Mouse (Mus musculus) heart, embryonic 12.5 days (tissue): ENCODE measurements around the gene Stk11. TPM values are rescaled to one million over a fixed set of nuclear protein-coding genes. Genes with fewer than 3 reads are reported as not detected.

Source experiments
- ATAC-seq: fragments of 200-750 bp; cut with Nextera tagmentation; 2 replicates; pipeline ENCODE4 v1.8.0; 2017; ENCODE audit warnings: moderate TSS enrichment, moderate library complexity; ENCODE audit not compliant: insufficient number of reproducible peaks, low FRiP score
- H3K27ac ChIP-seq: fragments of 300-500 bp; sonication (generic); 2 replicates; pipeline ENCODE4 v1.5.1; 2016; ENCODE audit warnings: mild to moderate bottlenecking, moderate library complexity; ENCODE audit not compliant: poor library complexity, severe bottlenecking
- H3K27me3 ChIP-seq: fragments of 300-500 bp; sonication (generic); replicated peaks from 2 replicates; pipeline ENCODE4 v1.6.1; 2016; ENCODE audit warnings: mild to moderate bottlenecking, moderate library complexity
- H3K36me3 ChIP-seq: fragments of 300-500 bp; sonication (generic); 2 replicates; pipeline ENCODE4 v1.6.1; 2016; ENCODE audit warnings: mild to moderate bottlenecking, moderate library complexity
- H3K4me1 ChIP-seq: fragments of 300-500 bp; sonication (generic); replicated peaks from 2 replicates; pipeline ENCODE4 v1.6.1; 2016; ENCODE audit warnings: mild to moderate bottlenecking
- H3K4me2 ChIP-seq: fragments of 300-500 bp; sonication (generic); 2 replicates; pipeline ENCODE4 v1.6.1; 2016; ENCODE audit warnings: mild to moderate bottlenecking, moderate library complexity
- H3K4me3 ChIP-seq: fragments of 300-500 bp; sonication (generic); 2 replicates; pipeline ENCODE4 v1.5.1; 2016; ENCODE audit warnings: mild to moderate bottlenecking
- H3K9ac ChIP-seq: fragments of 300-500 bp; sonication (generic); 2 replicates; pipeline ENCODE4 v1.6.1; 2016; ENCODE audit warnings: mild to moderate bottlenecking, moderate library complexity
- H3K9me3 ChIP-seq: fragments of 300-500 bp; sonication (generic); replicated peaks from 2 replicates; pipeline ENCODE4 v1.6.1; 2016; ENCODE audit warnings: mild to moderate bottlenecking, moderate library complexity
- WGBS: fragments of 180-500 bp; shearing (Covaris S2); methylation state at CpG from one replicate; pipeline ENCODE4 v1.1.7; 2016; 5-methylcytosine and 5-hydroxymethylcytosine counted together
- polyA plus RNA-seq: library from polyadenylated mRNA; unstranded; fragments of >200 nt; fragmentation: Nextera tagmentation; extraction: Ambion mirVana; gene quantifications from 2 replicates; pipeline ENCODE4 v1.2.1, GENCODE M21; 2016

The Stk11 gene
- polyA plus RNA-seq, 1 experiment from 2014 or later: 10.8 TPM

DNA sequence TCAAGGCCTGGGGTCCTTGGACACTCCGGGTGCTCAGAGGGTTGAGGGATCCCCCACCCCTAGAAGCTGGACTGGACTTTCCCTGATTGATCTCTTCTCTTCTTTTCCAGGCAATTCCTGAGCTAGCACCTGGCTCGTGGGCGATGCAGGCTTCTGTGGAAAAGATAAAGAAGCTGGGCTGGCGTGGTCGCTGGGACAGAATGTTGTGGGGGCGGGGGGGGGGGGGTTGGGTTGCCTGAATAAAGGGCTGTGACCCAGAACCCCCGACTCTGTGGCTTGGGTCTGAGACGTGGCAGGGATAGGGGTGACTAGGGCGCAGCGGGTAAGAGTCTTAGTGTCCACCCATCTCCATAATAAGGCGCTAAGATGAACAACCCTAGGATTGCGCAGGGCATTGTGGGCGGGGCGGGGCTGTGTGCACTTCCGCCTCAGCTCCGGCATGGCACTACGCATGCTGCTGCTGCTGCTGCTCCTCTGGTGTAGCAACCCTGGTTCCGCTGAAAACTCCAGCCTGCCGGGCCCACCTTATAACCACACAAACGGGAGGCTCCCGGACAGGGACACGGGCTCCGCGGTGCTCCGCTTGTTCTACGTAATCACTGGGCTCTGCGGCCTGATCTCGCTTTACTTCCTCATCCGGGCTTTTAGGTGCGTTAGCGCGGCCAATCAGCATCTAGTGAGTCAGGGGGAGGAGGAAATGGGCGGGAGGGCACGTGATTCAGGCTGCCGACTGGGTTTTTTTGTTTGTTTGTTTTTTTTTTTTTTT is 57.1 kb downstream of the Stk11 start, which contains the start of gene 1600002K03Rik:
Gene 1600002K03Rik, plus strand, starts transcription at position 418 of the 766 bp plus-strand sequence.
- H3K27ac ChIP-seq: peak within 1 kb of the TSS; percentile 80
- WGBS: 4% methylated on average over 35 of the region's 35 CpGs
- peaks cover 47% of the 10 kb centered on the region for H3K4me1 ChIP-seq
- H3K27me3 ChIP-seq: no peaks in the 10 kb centered on the region
- H3K4me2 ChIP-seq: peak within 1 kb of the TSS; percentile 69
- H3K4me3 ChIP-seq: peak within 1 kb of the TSS; percentile 57
- peaks cover 28% of the 10 kb centered on the region for H3K36me3 ChIP-seq
- ATAC-seq: peak; percentile 82
- H3K9me3 ChIP-seq: no peaks in the 10 kb centered on the region
- peak within 1 kb of the TSS; percentile 58 for H3K9ac ChIP-seq

- Histone ChIP-seq H3K27me3 (no peaks in the 10 kb centered on the region), H3K27ac (peak overlapping the region; percentile 60), H3K9me3 (no peaks in the 10 kb centered on the region), H3K36me3 (peaks cover 28% of the 10 kb centered on the region), H3K4me3 (peak overlapping the region; percentile 57), H3K4me2 (peak overlapping the region; percentile 69), H3K4me1 (peaks cover 54% of the 10 kb centered on the region), H3K9ac (peak overlapping the region; percentile 58)
- 6% methylated on average over 11 of the region's 11 CpGs for WGBS
- ATAC-seq: no peak
Measured at GRCm38 (mm10) chr10:80173358-80173757, 57.8 kb downstream of the Stk11 start.

- WGBS: 80% methylated on average over 10 of the region's 10 CpGs
- H3K27ac ChIP-seq: no peak overlapping the region
Measured at GRCm38 (mm10) chr10:80173955-80174640, 58.5 kb downstream of the Stk11 start.

DNA sequence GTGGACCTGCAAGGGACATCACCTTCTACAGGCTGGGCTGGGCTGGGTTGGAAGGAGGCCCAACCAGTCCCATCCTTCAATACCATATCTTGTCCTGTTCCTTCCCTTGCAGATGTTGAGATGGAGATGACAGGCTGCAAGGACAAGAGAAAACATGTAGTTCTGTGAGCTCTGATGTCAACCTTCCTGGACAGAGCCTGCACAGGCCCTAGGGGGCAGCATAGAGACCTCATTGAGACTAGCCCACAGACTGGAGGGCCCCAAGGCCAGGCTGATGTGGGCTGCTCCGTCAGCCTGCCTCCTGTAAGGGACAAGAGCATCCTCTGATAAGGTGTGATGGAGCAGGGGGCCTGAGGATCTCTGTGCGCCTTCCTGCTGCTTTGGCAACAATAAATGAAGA is 59.1 kb downstream of the Stk11 start:
- H3K9ac ChIP-seq: no peak overlapping the region
- no peak for ATAC-seq
- peaks cover 51% of the 10 kb centered on the region for H3K4me1 ChIP-seq
- H3K9me3 ChIP-seq: no peaks in the 10 kb centered on the region
- H3K36me3 ChIP-seq: peaks cover 27% of the 10 kb centered on the region
- no peak overlapping the region for H3K27ac ChIP-seq
- WGBS: 37% methylated on average over 2 of the region's 2 CpGs
- no peak overlapping the region for H3K4me3 ChIP-seq
- H3K27me3 ChIP-seq: no peaks in the 10 kb centered on the region
- no peak overlapping the region for H3K4me2 ChIP-seq

More at GRCm38 (mm10) chr10:80173955-80174640, 58.5 kb downstream of the Stk11 start:
- H3K9me3 ChIP-seq: no peaks in the 10 kb centered on the region
- peaks cover 52% of the 10 kb centered on the region for H3K4me1 ChIP-seq
- H3K36me3 ChIP-seq: peaks cover 28% of the 10 kb centered on the region
- H3K4me2 ChIP-seq: no peak overlapping the region
- H3K9ac ChIP-seq: no peak overlapping the region
- no peaks in the 10 kb centered on the region for H3K27me3 ChIP-seq
- no peak for ATAC-seq
- H3K4me3 ChIP-seq: no peak overlapping the region

DNA sequence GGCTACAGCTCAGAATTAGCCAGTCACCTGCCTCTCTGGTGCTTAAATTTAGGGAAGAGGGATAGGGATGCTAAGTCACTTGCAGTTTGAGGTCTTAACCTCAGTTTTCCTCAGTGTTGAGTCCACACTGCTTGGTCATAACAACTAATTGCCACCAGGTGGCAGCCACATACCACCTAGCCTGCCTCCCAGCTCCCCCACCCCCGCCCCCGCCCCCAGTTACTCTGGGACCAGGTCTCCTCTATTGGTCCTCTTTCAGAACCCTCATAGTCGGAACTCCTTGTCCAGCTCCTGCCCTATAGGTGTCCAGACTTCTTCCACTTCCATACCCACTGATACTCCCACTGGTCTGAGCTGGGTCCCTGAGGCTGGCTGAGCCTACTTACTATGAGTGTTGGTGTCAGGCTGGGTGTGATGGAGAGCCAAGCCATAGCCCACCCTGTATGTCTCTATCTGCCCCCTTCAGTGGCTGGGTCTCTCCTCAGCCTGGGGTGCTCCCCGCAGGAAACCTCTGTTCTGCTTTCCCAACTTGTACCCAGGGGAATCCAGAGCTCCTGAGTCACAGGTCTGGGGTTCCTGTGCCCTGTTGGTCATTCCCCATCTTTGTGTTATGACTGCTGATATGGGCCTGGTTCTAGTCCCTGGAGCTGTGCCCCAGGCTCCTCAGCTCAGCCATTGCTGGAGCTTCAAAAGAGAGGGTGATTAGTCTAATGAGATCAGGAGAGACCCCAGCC is 60.1 kb downstream of the Stk11 start:
- Histone ChIP-seq H3K4me2 (no peak overlapping the region), H3K4me1 (peaks cover 51% of the 10 kb centered on the region)
- 24% methylated on average over 4 of the region's 4 CpGs for WGBS

GRCm38 (mm10) chr10:80176270-80176834 is 60.7 kb downstream of the Stk11 start:
- ATAC-seq: no peak
- 81% methylated on average over 5 of the region's 5 CpGs for whole genome bisulfite sequencing
- peaks cover 10% of the 10 kb centered on the region for H3K36me3 ChIP-seq
- peaks cover 51% of the 10 kb centered on the region for H3K4me1 ChIP-seq
- no peak overlapping the region for H3K9ac ChIP-seq
- no peak overlapping the region for H3K4me3 ChIP-seq
- no peak overlapping the region for H3K27ac ChIP-seq
- H3K9me3 ChIP-seq: no peaks in the 10 kb centered on the region
- H3K27me3 ChIP-seq: 0 out of 2 replicates have a peak, but pooled peaks cover 3% of the 10 kb centered on the region
- no peak overlapping the region for H3K4me2 ChIP-seq

More for the DNA sequence above, 60.1 kb downstream of the Stk11 start:
- H3K9me3 ChIP-seq: no peaks in the 10 kb centered on the region
- H3K9ac ChIP-seq: no peak overlapping the region
- H3K27ac ChIP-seq: no peak overlapping the region
- H3K4me3 ChIP-seq: no peak overlapping the region
- peaks cover 17% of the 10 kb centered on the region for H3K36me3 ChIP-seq
- no peak for ATAC-seq
- 0 out of 2 replicates have a peak, but pooled peaks cover 3% of the 10 kb centered on the region for H3K27me3 ChIP-seq

DNA sequence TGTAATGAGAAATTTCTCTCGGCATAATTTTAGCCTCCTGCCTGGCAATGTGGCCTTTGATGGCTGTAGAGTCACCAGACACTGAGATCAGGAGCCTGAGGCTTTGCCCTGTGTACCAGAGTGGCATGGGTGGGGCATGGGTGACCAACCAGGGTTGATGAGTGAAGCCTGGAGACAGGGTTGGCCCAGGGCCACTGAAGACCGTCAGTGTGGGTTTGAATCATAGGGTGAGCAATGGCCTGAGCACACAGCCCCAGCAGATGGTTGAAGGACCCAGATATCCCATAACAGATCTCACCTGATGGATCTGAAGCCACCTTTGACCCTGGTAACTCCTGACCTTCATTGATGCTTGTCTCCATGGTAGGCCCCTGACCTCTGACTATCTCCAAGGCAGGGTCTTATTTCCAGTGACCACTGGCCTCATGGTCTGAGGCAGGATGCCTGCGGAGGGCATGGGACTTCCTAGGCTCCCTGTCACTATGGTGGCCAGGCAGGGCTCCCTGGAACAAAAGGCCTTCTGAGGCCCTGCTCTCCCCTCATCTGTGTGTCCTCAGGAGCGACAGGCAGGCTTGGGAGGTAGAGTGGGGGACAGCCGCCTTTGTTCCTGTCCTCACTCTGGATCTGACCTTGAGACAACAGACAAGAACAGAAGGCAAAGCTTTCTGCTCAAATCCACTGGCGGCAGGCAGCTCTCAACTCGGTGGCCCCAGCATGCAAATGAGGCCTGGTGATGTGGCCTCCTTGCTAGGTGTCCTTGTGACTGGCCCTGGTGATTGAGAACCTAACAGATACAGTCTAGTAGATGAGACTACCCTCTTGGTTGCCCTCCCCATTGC is 62.1 kb downstream of the Stk11 start:
- no peaks in the 10 kb centered on the region for H3K9me3 ChIP-seq
- H3K4me2 ChIP-seq: no peak overlapping the region
- 0 out of 2 replicates have a peak, but pooled peaks cover 3% of the 10 kb centered on the region for H3K27me3 ChIP-seq
- 58% methylated on average over 7 of the region's 7 CpGs for WGBS
- H3K4me1 ChIP-seq: peaks cover 38% of the 10 kb centered on the region
- ATAC-seq: no peak
- peak overlapping the region; percentile 65 for H3K27ac ChIP-seq
- H3K36me3 ChIP-seq: no peaks in the 10 kb centered on the region
- 0 out of 2 replicates have a peak overlapping the region, but pooled peaks have one; percentile 46 for H3K9ac ChIP-seq
- no peak overlapping the region for H3K4me3 ChIP-seq

GRCm38 (mm10) chr10:80179068-80180051 is 63.8 kb downstream of the Stk11 start, which contains the start of gene Efna2:
Gene Efna2 (plus strand): TSS chr10:80179482.
- Histone ChIP-seq H3K4me1 (peaks cover 37% of the 10 kb centered on the region), H3K27ac (peak within 1 kb of the TSS; percentile 65)

More at GRCm38 (mm10) chr10:80179068-80180051, 63.8 kb downstream of the Stk11 start, which contains the start of gene Efna2:
- Histone ChIP-seq H3K4me3 (peak within 1 kb of the TSS; percentile 74), H3K4me2 (peak within 1 kb of the TSS; percentile 73), H3K27me3 (peaks cover 16% of the 10 kb centered on the region), H3K36me3 (no peaks in the 10 kb centered on the region), H3K9ac (peak within 1 kb of the TSS; percentile 77), H3K9me3 (no peaks in the 10 kb centered on the region)
- 2% methylated on average over 103 of the region's 106 CpGs for WGBS
- ATAC-seq: peak; percentile 59
